Mouse (Mus musculus): Measurements from ENCODE around the gene Fopnl. TPM values are rescaled to one million over a fixed set of nuclear protein-coding genes. Genes with fewer than 3 reads are reported as not detected.

Gene Fopnl
- total RNA-seq (2014; rRNA removed) (111 and 120 TPM in 2 replicates), polyA plus RNA-seq (2015; fragmentation: Nextera tagmentation; extraction: Ambion mirVana) (216 and 222 TPM in 2 replicates)

DNA sequence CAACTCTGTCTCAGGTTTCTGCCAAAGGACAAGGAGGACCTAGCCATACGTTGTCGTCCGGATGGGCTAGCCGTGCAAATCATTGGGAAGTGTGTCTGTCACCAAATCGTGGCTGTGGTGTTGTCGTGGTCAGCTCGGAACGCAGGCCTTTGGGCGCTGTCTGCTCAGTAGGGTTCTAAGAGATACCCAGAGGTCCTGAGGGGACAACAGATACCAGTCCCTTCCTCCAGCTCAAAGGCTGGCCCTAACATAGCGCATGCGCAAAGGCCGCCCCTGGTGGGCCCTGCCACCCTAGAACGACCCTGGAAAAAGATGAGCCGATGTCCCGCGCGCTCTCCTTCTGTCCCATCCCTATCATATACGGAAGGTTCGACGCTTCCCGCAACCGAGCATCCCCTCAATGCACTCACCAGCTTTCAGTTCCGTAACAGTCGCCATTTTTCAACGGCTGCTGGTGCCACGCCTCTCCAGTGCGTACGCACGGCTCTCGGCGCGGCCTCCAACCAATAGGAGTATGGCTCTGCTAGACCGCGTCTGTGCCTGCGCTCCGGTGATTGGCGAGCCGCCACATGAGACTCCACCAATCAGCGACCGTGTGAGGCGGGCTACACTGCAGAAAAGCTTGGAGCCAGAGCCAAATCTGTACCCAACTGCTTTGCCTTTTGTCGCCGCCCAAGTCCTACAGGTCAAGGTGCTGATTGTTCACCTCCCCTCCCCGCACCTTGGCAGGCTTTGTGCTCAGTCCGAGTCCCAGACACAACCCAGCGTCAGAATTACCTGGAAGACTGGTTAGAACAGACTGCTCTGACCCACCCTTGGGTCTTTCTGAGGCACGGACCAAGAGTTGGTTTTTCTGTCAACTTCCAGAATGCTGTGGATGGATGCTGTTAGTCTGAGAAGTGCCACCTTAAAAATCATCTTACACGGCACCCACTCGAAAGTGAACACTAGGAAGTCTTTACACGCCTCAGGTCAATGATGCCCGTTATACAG lies at the start of gene Fopnl:
TSS of gene Fopnl (minus strand) at position 522 of the 993 bp plus-strand sequence.
- H3K36me3 ChIP-seq (ENCODE audit: insufficient read depth) = peaks cover 8% of the 10 kb centered on the region
- no peaks in the 10 kb centered on the region for H3K27me3 ChIP-seq (ENCODE audit: insufficient read depth, low read length)
- peak within 1 kb of the TSS; percentile 82 for H3K4me3 ChIP-seq (ENCODE audit: low read depth, low read length)
- peak within 1 kb of the TSS; percentile 62 for H3K4me2 ChIP-seq (ENCODE audit: low read depth)
- peak within 1 kb of the TSS; percentile 92 for H3K27ac ChIP-seq (ENCODE audit: low read depth, low read length)
- 4% methylated on average over 51 of the region's 51 CpGs for WGBS
- peak within 1 kb of the TSS; percentile 84 for H3K9ac ChIP-seq
- ATAC-seq (peak; percentile 100), DNase-seq (peak; percentile 99)
- H3K4me1 ChIP-seq (ENCODE audit: insufficient read depth) = peaks cover 14% of the 10 kb centered on the region
- TF ChIP-seq CTCF (IDR thresholded peaks at IDR 0.05; ENCODE audit: low read depth) = 0 out of 2 replicates have a peak, but pooled peaks have one; percentile 2
- H3K9me3 ChIP-seq (ENCODE audit: low read length) = no peaks in the 10 kb centered on the region

DNA sequence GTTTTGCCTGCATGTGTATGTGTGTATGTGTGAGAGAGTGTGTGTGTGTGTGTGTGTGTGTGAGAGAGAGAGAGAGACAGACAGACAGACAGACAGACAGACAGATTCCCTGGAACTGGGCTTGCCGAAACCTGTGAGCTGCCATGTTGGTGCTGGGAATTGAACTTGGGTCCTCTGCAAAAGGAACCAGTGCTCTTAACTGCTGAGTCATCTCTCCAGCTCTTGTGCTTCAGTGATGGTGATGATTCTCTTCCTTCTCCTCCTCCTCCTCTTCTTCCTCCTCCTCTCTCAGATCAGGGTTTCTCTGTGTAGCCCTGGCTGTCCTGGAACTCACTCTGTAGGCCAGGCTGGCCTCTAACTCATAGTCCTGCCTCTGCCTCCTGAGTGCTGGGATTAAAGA lies 48.8 kb upstream of the Fopnl start:
- no peaks in the 10 kb centered on the region for H3K36me3 ChIP-seq (ENCODE audit: insufficient read depth)
- 95% methylated on average over 1 of the region's 1 CpGs for WGBS
- TF ChIP-seq CTCF (IDR thresholded peaks at IDR 0.05; ENCODE audit: low read depth) = no peak
- no peaks in the 10 kb centered on the region for H3K27me3 ChIP-seq (ENCODE audit: insufficient read depth, low read length)
- no peak for ATAC-seq
- H3K9me3 ChIP-seq (ENCODE audit: low read length) = no peaks in the 10 kb centered on the region
- no peak overlapping the region for H3K4me3 ChIP-seq (ENCODE audit: low read depth, low read length)
- DNase-seq = no peak
- no peak overlapping the region for H3K4me2 ChIP-seq (ENCODE audit: low read depth)
- no peak overlapping the region for H3K27ac ChIP-seq (ENCODE audit: low read depth, low read length)
- H3K9ac ChIP-seq = no peak overlapping the region
- H3K4me1 ChIP-seq (ENCODE audit: insufficient read depth) = peaks cover 8% of the 10 kb centered on the region; the same call in 1 of the 2 replicates

DNA sequence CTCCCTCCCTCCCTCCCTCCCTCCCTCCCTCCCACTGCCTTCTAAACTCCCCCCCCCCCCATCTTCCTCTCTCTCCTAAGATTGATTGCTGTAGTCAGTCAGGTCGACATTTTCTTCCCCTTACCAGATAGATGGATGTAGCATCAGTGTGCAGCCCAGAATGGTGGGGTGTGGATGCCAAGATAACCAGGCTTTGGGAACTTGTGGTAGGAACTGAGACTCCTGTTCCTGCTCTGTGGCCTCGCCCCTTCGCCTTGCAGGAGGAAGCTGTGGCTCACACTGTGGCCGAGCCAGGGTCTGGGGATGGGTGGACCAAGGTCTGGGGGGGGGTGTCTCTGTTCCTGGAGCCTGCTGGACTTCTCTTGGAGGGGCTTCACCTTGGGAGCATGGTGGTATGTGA lies 48.3 kb upstream of the Fopnl start:
- ATAC-seq (no peak), DNase-seq (no peak)
- no peak for TF ChIP-seq CTCF (IDR thresholded peaks at IDR 0.05; ENCODE audit: low read depth)
- H3K9ac ChIP-seq = no peak overlapping the region
- H3K27ac ChIP-seq (ENCODE audit: low read depth, low read length) = no peak overlapping the region
- H3K4me3 ChIP-seq (ENCODE audit: low read depth, low read length) = no peak overlapping the region
- WGBS = 89% methylated on average over 4 of the region's 4 CpGs
- H3K9me3 ChIP-seq (ENCODE audit: low read length) = no peaks in the 10 kb centered on the region
- H3K36me3 ChIP-seq (ENCODE audit: insufficient read depth) = no peaks in the 10 kb centered on the region
- peaks cover 8% of the 10 kb centered on the region; the same call in 1 of the 2 replicates for H3K4me1 ChIP-seq (ENCODE audit: insufficient read depth)
- no peak overlapping the region for H3K4me2 ChIP-seq (ENCODE audit: low read depth)
- H3K27me3 ChIP-seq (ENCODE audit: insufficient read depth, low read length) = no peaks in the 10 kb centered on the region

DNA sequence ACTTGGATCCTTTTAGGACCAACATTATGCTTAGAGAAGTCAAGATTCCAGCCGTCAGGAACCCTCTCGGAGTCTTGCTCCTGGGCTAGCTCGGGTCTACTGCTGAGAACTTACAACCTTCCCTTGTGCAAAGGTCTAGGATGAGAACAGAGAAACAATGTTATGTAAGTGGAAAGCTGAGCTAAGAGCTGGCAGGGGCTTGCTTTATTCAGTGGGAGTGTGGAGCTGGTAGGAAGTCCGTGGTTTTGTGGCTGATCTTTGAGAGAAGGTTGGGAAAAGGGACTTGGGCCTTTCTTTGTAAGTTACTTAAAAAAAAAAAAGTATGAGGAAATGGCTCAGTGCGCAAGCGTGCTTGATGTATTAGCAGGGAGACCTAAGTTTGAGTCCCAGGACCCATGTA lies 46.9 kb upstream of the Fopnl start:
- 92% methylated on average over 6 of the region's 6 CpGs for WGBS
- H3K36me3 ChIP-seq (ENCODE audit: insufficient read depth) = no peaks in the 10 kb centered on the region

DNA sequence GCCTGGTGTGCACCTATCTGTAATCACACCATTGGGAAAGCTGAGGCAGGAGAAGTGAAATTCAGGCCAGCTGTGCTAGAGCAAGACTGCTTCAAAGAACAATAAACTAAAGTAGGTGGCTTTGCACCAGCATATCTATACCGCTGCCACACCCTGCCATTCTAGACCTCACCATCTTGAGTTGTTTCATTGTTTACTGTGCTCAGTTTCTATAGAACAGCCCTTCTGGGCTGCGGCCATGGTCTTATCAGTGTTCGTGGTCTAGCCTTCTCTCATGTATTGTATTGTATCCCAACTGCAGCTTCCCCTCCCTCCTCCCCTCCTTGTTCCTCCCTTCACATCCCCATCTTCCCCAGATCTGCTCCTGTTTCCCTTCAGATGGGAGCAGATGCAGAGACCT lies 46.3 kb upstream of the Fopnl start:
- H3K9ac ChIP-seq = no peak overlapping the region
- H3K4me1 ChIP-seq (ENCODE audit: insufficient read depth) = peaks cover 8% of the 10 kb centered on the region; the same call in 1 of the 2 replicates
- ATAC-seq = no peak
- no peaks in the 10 kb centered on the region for H3K27me3 ChIP-seq (ENCODE audit: insufficient read depth, low read length)
- H3K4me3 ChIP-seq (ENCODE audit: low read depth, low read length) = no peak overlapping the region
- WGBS = 96% methylated on average over 3 of the region's 3 CpGs
- H3K27ac ChIP-seq (ENCODE audit: low read depth, low read length) = no peak overlapping the region
- DNase-seq = no peak
- H3K9me3 ChIP-seq (ENCODE audit: low read length) = no peaks in the 10 kb centered on the region
- H3K36me3 ChIP-seq (ENCODE audit: insufficient read depth) = no peaks in the 10 kb centered on the region
- no peak for TF ChIP-seq CTCF (IDR thresholded peaks at IDR 0.05; ENCODE audit: low read depth)
- H3K4me2 ChIP-seq (ENCODE audit: low read depth) = no peak overlapping the region

More for the DNA sequence above, 46.9 kb upstream of the Fopnl start:
- no peak overlapping the region for H3K27ac ChIP-seq (ENCODE audit: low read depth, low read length)
- DNase-seq (no peak), ATAC-seq (no peak)
- TF ChIP-seq CTCF (IDR thresholded peaks at IDR 0.05; ENCODE audit: low read depth) = no peak
- no peaks in the 10 kb centered on the region for H3K27me3 ChIP-seq (ENCODE audit: insufficient read depth, low read length)
- H3K4me2 ChIP-seq (ENCODE audit: low read depth) = no peak overlapping the region
- no peaks in the 10 kb centered on the region for H3K9me3 ChIP-seq (ENCODE audit: low read length)
- H3K4me1 ChIP-seq (ENCODE audit: insufficient read depth) = peaks cover 8% of the 10 kb centered on the region; the same call in 1 of the 2 replicates
- H3K4me3 ChIP-seq (ENCODE audit: low read depth, low read length) = no peak overlapping the region
- H3K9ac ChIP-seq = no peak overlapping the region

DNA sequence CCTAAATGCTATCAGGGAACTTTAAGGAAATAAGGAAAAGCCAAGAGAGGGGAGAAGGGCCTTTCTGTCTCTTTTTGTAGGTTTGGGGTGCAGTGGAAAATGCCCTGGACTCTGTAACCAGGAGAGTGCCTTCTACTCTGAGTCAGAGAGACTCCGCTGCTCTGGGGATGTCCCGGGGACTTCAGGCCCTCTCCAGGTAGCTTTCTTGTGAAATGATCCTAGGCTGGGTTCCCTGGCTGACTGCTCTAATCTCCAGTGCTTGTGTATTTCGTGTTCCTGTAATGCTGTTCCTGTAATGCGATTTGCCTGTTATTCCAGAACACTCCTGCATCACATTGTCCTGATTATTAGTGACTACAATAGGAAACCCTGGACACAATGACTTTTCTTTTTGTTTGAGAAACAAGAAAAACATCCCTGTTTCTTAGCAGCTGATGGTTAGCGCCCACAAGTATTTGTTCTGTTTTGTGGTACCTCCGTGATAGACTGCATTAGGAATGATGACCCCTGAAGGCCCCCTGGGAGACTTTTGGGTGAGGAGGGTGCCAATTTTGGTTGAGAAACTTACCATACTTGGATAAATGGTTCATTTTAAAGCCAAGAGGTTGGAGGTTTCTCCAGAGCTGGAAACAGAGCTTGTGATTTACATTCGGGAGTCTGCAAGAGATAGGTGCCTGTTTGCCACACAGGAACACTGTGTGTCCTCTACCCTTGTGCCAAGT lies 45.1 kb upstream of the Fopnl start:
- H3K27ac ChIP-seq (ENCODE audit: low read depth, low read length) = no peak overlapping the region
- no peaks in the 10 kb centered on the region for H3K36me3 ChIP-seq (ENCODE audit: insufficient read depth)
- no peak for ATAC-seq
- peak overlapping the region; percentile 77 for H3K9ac ChIP-seq
- peak overlapping the region; percentile 71 for H3K4me3 ChIP-seq (ENCODE audit: low read depth, low read length)
- WGBS = 27% methylated on average over 7 of the region's 7 CpGs
- H3K4me2 ChIP-seq (ENCODE audit: low read depth) = peak overlapping the region; percentile 92
- no peaks in the 10 kb centered on the region for H3K27me3 ChIP-seq (ENCODE audit: insufficient read depth, low read length)
- no peak for TF ChIP-seq CTCF (IDR thresholded peaks at IDR 0.05; ENCODE audit: low read depth)
- no peak for DNase-seq
- peaks cover 8% of the 10 kb centered on the region; the same call in 1 of the 2 replicates for H3K4me1 ChIP-seq (ENCODE audit: insufficient read depth)
- no peaks in the 10 kb centered on the region for H3K9me3 ChIP-seq (ENCODE audit: low read length)
